Mouse (Mus musculus) G1E (cell line): ENCODE measurements at regions not wholly inside any gene's neighbourhood (a gene's known extent, or its start where the extent isn't known, plus 50 kb on each side); places are given as distances from the start of the nearest gene placed in this dataset.

ENCODE experiments used
- CTCF ChIP-seq: IDR thresholded peaks from 2 replicates; pipeline ENCODE4 v1.5.1; 2012; ENCODE audit warnings: low read depth, low read length, inconsistent platforms, mixed read lengths
- GATA1 ChIP-seq: IDR thresholded peaks from 2 replicates; pipeline ENCODE4 v1.6.1; 2012; ENCODE audit warnings: borderline replicate concordance, low read length, inconsistent platforms, mixed read lengths
- POLR2AphosphoS5 ChIP-seq: IDR thresholded peaks from 2 replicates; pipeline ENCODE4 v1.6.1; 2012; ENCODE audit warnings: low read depth, low read length, inconsistent platforms; ENCODE audit not compliant: insufficient replicate concordance
- TAL1 ChIP-seq: conservative IDR thresholded peaks from 2 replicates; pipeline ENCODE4 v1.6.1; 2012; ENCODE audit warnings: low read depth, low read length, inconsistent platforms, mixed read lengths

DNA sequence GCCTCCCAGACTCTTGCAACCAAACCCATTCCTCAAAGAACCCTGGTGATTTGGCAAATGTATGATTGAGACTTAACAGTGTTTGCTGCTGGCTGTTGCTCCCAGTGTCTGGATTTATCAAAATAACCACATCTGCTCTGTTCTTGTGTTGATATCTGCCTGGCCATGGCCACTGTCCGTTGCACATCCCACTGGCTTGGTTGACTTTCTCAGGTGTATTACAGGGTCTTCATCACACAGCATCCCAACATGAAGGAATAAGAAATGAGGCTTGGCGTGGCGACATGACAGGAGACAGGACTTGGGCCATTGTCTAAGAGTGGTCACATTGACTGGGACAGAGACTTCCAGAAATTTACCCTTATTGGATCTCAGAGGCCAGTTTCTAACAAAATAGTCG is 121.2 kb downstream of the Srek1 start:
- TF ChIP-seq CTCF: no peak
- no peak for TF ChIP-seq TAL1
- TF ChIP-seq POLR2AphosphoS5: no peak
- no peak for TF ChIP-seq GATA1
